Mouse (Mus musculus) MEL (cell line): ENCODE measurements around the gene Mymx. TPM values are rescaled to one million over a fixed set of nuclear protein-coding genes. Genes with fewer than 3 reads are reported as not detected.

Source experiments
- DNase-seq: peaks from one replicate; pipeline ENCODE4 v3.0.0; 2011; ENCODE audit warnings: low read depth, low spot score
- H3K27ac ChIP-seq: 2 replicates; pipeline ENCODE4 v1.5.1; 2012; ENCODE audit warnings: low read depth, mild to moderate bottlenecking, control low read depth, low read length, moderate library complexity; ENCODE audit not compliant: control insufficient read depth
- H3K27me3 ChIP-seq, 2 experiments: fragments of 150-350 bp in 1 of 2; sonication (generic) in 1 of 2; 2 replicates each; pipeline ENCODE4 v1.6.1; 2012; ENCODE audit warnings: low read length in 2 of 2, mild to moderate bottlenecking in 2 of 2, improper control_type of control experiment in 1 of 2, moderate library complexity in 1 of 2; ENCODE audit not compliant: insufficient read depth in 2 of 2, control insufficient read depth in 1 of 2
- H3K36me3 ChIP-seq, 2 experiments: 2 replicates each; pipeline ENCODE4 v1.6.1; 2012 to 2014; ENCODE audit warnings: low read length in 2 of 2, improper control_type of control experiment in 1 of 2, inconsistent platforms in 1 of 2, mild to moderate bottlenecking in 1 of 2; ENCODE audit not compliant: insufficient read depth in 2 of 2, control insufficient read depth in 1 of 2
- H3K4me1 ChIP-seq, 2 experiments: fragments of 150-350 bp in 1 of 2; sonication (generic) in 1 of 2; 2 replicates each; pipeline ENCODE4 v1.6.1; 2012; ENCODE audit warnings: low read length in 2 of 2, improper control_type of control experiment in 1 of 2, mild to moderate bottlenecking in 1 of 2; ENCODE audit not compliant: insufficient read depth in 2 of 2, control insufficient read depth in 1 of 2
- H3K4me3 ChIP-seq, 2 experiments: fragments of 150-350 bp in 1 of 2; sonication (generic) in 1 of 2; 2 replicates each; pipeline ENCODE4 v1.5.1; 2012; ENCODE audit warnings: low read depth in 2 of 2, low read length in 2 of 2, mild to moderate bottlenecking in 2 of 2, moderate library complexity in 2 of 2, control low read depth in 1 of 2, improper control_type of control experiment in 1 of 2; ENCODE audit not compliant: control insufficient read depth in 1 of 2, insufficient read depth in 1 of 2
- H3K79me2 ChIP-seq: 2 replicates; pipeline ENCODE4 v1.6.1; 2012; ENCODE audit warnings: mild to moderate bottlenecking, low read length, moderate library complexity; ENCODE audit not compliant: control insufficient read depth, poor library complexity, insufficient read depth
- H3K9ac ChIP-seq: 2 replicates; pipeline ENCODE4 v1.6.1; 2012; ENCODE audit warnings: low read depth, mild to moderate bottlenecking, control low read depth, low read length, moderate library complexity; ENCODE audit not compliant: control insufficient read depth, poor library complexity, severe bottlenecking
- H3K9me3 ChIP-seq: fragments of 150-350 bp; sonication (generic); replicated peaks from 2 replicates; pipeline ENCODE4 v1.6.1; 2012; ENCODE audit warnings: mild to moderate bottlenecking, low read length, improper control_type of control experiment, moderate library complexity; ENCODE audit not compliant: insufficient read depth
- CHD1 ChIP-seq: IDR thresholded peaks from 2 replicates; pipeline ENCODE4 v1.6.1; 2012; ENCODE audit warnings: low read depth, mild to moderate bottlenecking, inconsistent platforms, low read length, improper control_type of control experiment
- ELF1 ChIP-seq: IDR thresholded peaks from 2 replicates; pipeline ENCODE4 v1.6.1; 2014; ENCODE audit warnings: low read depth, mild to moderate bottlenecking, inconsistent platforms, low read length, improper control_type of control experiment, moderate library complexity
- ETS1 ChIP-seq: IDR thresholded peaks from 2 replicates; pipeline ENCODE4 v1.6.1; 2012; ENCODE audit warnings: low read depth, mild to moderate bottlenecking, inconsistent platforms, low read length, improper control_type of control experiment, moderate library complexity
- GABPA ChIP-seq: IDR thresholded peaks from 2 replicates; pipeline ENCODE4 v1.6.1; 2012; ENCODE audit warnings: low read depth, mild to moderate bottlenecking, inconsistent platforms, low read length, improper control_type of control experiment, moderate library complexity
- HCFC1 ChIP-seq: IDR thresholded peaks from 2 replicates; pipeline ENCODE4 v1.6.1; 2012; ENCODE audit warnings: low read depth, mild to moderate bottlenecking, inconsistent platforms, low read length, improper control_type of control experiment, moderate library complexity
- JUND ChIP-seq: IDR thresholded peaks from 2 replicates; pipeline ENCODE4 v1.6.1; 2011; ENCODE audit warnings: low read depth, mild to moderate bottlenecking, improper control_type of control experiment, low read length
- KAT2A ChIP-seq: conservative IDR thresholded peaks from 2 replicates; pipeline ENCODE4 v1.6.1; 2012; ENCODE audit warnings: low read depth, low read length, improper control_type of control experiment, inconsistent platforms
- MAFK ChIP-seq: IDR thresholded peaks from 2 replicates; pipeline ENCODE4 v1.6.1; 2011; ENCODE audit warnings: low read depth, mild to moderate bottlenecking, low read length, improper control_type of control experiment, borderline replicate concordance
- MYC ChIP-seq: IDR thresholded peaks from 2 replicates; pipeline ENCODE4 v1.6.1; 2011; ENCODE audit warnings: low read depth, mild to moderate bottlenecking, low read length, improper control_type of control experiment, moderate library complexity
- POLR2A ChIP-seq, 2 experiments: IDR thresholded peaks; 2 replicates each; pipeline ENCODE4 v1.6.1; 2011 to 2012; ENCODE audit warnings: low read length in 2 of 2, mild to moderate bottlenecking in 2 of 2, control low read depth in 1 of 2, improper control_type of control experiment in 1 of 2, low read depth in 1 of 2, moderate library complexity in 1 of 2; ENCODE audit not compliant: control insufficient read depth in 1 of 2, insufficient read depth in 1 of 2, poor library complexity in 1 of 2
- POLR2AphosphoS2 ChIP-seq: IDR thresholded peaks from 2 replicates; pipeline ENCODE4 v1.6.1; 2011; ENCODE audit warnings: low read length, improper control_type of control experiment
- SMC3 ChIP-seq: IDR thresholded peaks from 2 replicates; pipeline ENCODE4 v1.6.1; 2011; ENCODE audit warnings: low read depth, low read length, improper control_type of control experiment
- ZMIZ1 ChIP-seq: IDR thresholded peaks from 2 replicates; pipeline ENCODE4 v1.6.1; 2012; ENCODE audit warnings: low read depth, mild to moderate bottlenecking, inconsistent platforms, low read length, improper control_type of control experiment, moderate library complexity
- polyA plus RNA-seq, 2 experiments: library from polyadenylated mRNA; stranded (reverse) in 1 of 2; unstranded in 1 of 2; fragments of >175 nt in 1 of 2; fragments of >200 nt in 1 of 2; gene quantifications; 2 replicates each; pipeline versions ENCODE4 v1.2.1 to v1.2.4; 2012; ENCODE audit warnings: low replicate concordance in 2 of 2, low read depth in 1 of 2; ENCODE audit not compliant: insufficient read length in 2 of 2, insufficient read depth in 1 of 2, missing spikeins in 1 of 2
- total RNA-seq: library from RNA; depleted of rRNA; stranded (reverse); fragments of 300-350 nt; gene quantifications from 2 replicates; pipeline ENCODE4 v1.2.3, GENCODE M21; 2012

Gene Mymx
- total and polyA plus RNA-seq, 3 experiments, result not detected

- no peak overlapping the region for H3K9ac ChIP-seq
- no peak overlapping the region; the same call in 1 of the 2 replicates for H3K27ac ChIP-seq
- no peak overlapping the region for H3K4me3 ChIP-seq
- no peak for DNase-seq
- H3K27me3 ChIP-seq, result no peaks in the 10 kb centered on the region
- peaks cover 25 to 30% of the 10 kb centered on the region in 2 experiments for H3K36me3 ChIP-seq
- no peaks in the 10 kb centered on the region for H3K9me3 ChIP-seq
- TF ChIP-seq ZMIZ1, result 0 out of 2 replicates have a peak, but pooled peaks have one; percentile 40
- no peak for TF ChIP-seq POLR2A (IDR thresholded peaks at IDR 0.05; ENCODE audit: control insufficient read depth in 1 of 2, insufficient read depth in 1 of 2, low read depth in 1 of 2, low read length in 2 of 2, poor library complexity in 1 of 2)
- H3K4me1 ChIP-seq, result peaks cover 0 to 30% of the 10 kb centered on the region in 2 experiments; a peak in 2 of 4 replicates
- H3K79me2 ChIP-seq, result peaks cover 42% of the 10 kb centered on the region
These were observed 31.9 kb downstream of the Mymx start for GRCm38 (mm10) chr17:45569999-45570398.

DNA sequence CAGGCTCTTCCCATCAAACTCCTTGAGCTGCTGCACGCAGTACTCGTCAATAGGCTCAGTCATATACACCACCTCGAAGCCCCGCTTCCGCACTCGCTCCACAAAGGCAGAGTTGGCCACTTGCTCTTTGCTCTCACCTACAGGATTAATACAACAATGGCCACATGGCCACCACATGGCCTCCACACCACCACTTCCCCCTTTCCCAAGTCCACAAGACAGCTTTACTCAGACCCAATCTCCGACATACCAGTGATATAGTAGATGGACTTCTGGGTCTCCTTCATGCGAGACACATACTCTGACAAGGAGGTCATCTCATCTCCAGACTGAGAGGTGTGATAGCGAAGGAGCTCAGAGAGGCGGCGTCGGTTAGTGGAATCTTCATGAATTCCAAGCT, 32.9 kb downstream of the Mymx start:
- no peak overlapping the region for H3K9ac ChIP-seq
- no peaks in the 10 kb centered on the region for H3K27me3 ChIP-seq
- H3K9me3 ChIP-seq, result no peaks in the 10 kb centered on the region
- no peak for TF ChIP-seq ELF1
- peak; percentile 73; the same call in 1 of the 2 replicates for TF ChIP-seq MYC
- TF ChIP-seq ETS1, result no peak
- TF ChIP-seq GABPA, result no peak
- peak in 1 of 2 experiments; percentile 5; a peak in 1 of 4 replicates for TF ChIP-seq POLR2A (IDR thresholded peaks at IDR 0.05; ENCODE audit: control insufficient read depth in 1 of 2, insufficient read depth in 1 of 2, low read depth in 1 of 2, low read length in 2 of 2, poor library complexity in 1 of 2)
- TF ChIP-seq, all 39 proteins: peak for 2
- H3K4me1 ChIP-seq, result peaks cover 0 to 29% of the 10 kb centered on the region in 2 experiments; a peak in 2 of 4 replicates
- DNase-seq, result no peak
- H3K27ac ChIP-seq, result no peak overlapping the region
- peaks cover 51% of the 10 kb centered on the region for H3K79me2 ChIP-seq
- H3K36me3 ChIP-seq, result peaks cover 25 to 28% of the 10 kb centered on the region in 2 experiments
- H3K4me3 ChIP-seq, result no peak overlapping the region

GRCm38 (mm10) chr17:45567162-45567601, 34.7 kb downstream of the Mymx start:
- TF ChIP-seq HCFC1 (no peak), GABPA (no peak), CHD1 (no peak), KAT2A (no peak), JUND (no peak), POLR2AphosphoS2 (peak; percentile 91), SMC3 (peak; percentile 24; the same call in 1 of the 2 replicates), ZMIZ1 (peak; percentile 86; the same call in 1 of the 2 replicates), ETS1 (no peak), MYC (no peak), POLR2A (IDR thresholded peaks at IDR 0.05; ENCODE audit: control insufficient read depth in 1 of 2, insufficient read depth in 1 of 2, low read depth in 1 of 2, low read length in 2 of 2, poor library complexity in 1 of 2) (peak; percentile 38 to 87; a peak in 3 of 4 replicates), MAFK (no peak)
- Histone ChIP-seq H3K79me2 (peaks cover 39% of the 10 kb centered on the region), H3K27ac (no peak overlapping the region), H3K4me1 (peaks cover 0 to 29% of the 10 kb centered on the region in 2 experiments; a peak in 2 of 4 replicates), H3K36me3 (peaks cover 25 to 28% of the 10 kb centered on the region in 2 experiments), H3K9ac (no peak overlapping the region), H3K4me3 (no peak overlapping the region), H3K27me3 (no peaks in the 10 kb centered on the region), H3K9me3 (no peaks in the 10 kb centered on the region)
- DNase-seq, result peak; percentile 73
